Mouse (Mus musculus): ENCODE results near the gene Gm21981. TPM values are rescaled to one million over a fixed set of nuclear protein-coding genes. Genes with fewer than 3 reads are reported as not detected.

Gm21981 gene
- total and polyA plus RNA-seq, 2 experiments from 2014 or later: 0.22 TPM; not detected in 1

DNA sequence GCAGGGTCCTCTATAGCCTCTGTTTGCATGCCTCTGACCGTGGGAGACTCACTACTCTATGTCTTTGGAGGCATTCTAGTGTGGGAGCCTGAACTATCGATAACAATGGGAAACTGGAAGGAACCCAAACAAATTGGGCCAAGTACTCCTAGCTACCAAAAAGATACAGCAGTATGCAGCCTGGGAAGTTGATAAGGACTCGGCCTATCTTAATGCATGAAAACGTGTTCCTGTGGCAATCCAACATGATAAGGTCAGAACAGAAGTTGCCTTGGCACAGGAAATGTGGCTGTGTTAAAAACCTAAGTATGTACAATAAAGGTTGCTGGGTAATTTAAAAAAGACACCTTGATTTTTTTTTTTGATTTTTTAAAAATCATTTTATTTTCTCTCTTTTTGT lies 26.9 kb upstream of the Gm21981 start:
- 18% methylated on average over 4 of the region's 4 CpGs for WGBS
- no peak overlapping the region for H3K4me2 ChIP-seq (ENCODE audit: low read depth, low read length)
- DNase-seq (ENCODE audit: low spot score) (no peak), ATAC-seq (ENCODE audit: insufficient read depth, low read depth) (no peak)
- no peak overlapping the region for H3K9ac ChIP-seq (replicated peaks; ENCODE audit: low read depth, low read length)
- no peaks in the 10 kb centered on the region for H3K27me3 ChIP-seq (ENCODE audit: control insufficient read depth, insufficient read depth, low read length)
- no peaks in the 10 kb centered on the region for H3K36me3 ChIP-seq (replicated peaks; ENCODE audit: control insufficient read depth, insufficient read depth, low read length)
- no peaks in the 10 kb centered on the region for H3K9me3 ChIP-seq (replicated peaks; ENCODE audit: control insufficient read depth, low read length)
- TF ChIP-seq CTCF (IDR thresholded peaks at IDR 0.05; ENCODE audit: low read depth) (no peak), EP300 (IDR thresholded peaks at IDR 0.05; ENCODE audit: low read depth) (no peak)
- H3K4me1 ChIP-seq (ENCODE audit: control insufficient read depth, insufficient read depth): no peaks in the 10 kb centered on the region
- H3K27ac ChIP-seq (ENCODE audit: low read depth): no peak overlapping the region
- no peak overlapping the region for H3K4me3 ChIP-seq (ENCODE audit: low read depth, low read length)

DNA sequence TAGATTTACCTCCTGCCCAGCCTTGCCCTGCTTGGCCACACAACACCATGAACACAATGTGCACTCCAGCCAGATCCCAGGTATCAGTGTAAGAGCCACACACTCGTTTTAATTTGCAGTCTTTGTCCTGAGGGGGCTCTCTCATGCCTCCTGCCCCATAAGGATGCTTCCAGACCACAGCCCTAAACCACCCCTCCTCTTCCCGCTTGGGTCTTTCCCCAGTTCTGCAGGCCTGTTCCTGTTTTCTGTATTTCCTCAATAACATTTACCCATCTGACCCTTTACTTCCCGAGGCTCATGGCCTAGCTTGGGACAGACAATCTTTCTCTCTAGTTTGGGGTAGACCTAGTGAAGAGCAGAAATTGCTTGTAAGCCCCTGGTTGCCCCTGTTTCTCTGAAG lies 20.8 kb upstream of the Gm21981 start:
- Histone ChIP-seq H3K27ac (ENCODE audit: low read depth) (no peak overlapping the region), H3K36me3 (replicated peaks; ENCODE audit: control insufficient read depth, insufficient read depth, low read length) (no peaks in the 10 kb centered on the region), H3K27me3 (ENCODE audit: control insufficient read depth, insufficient read depth, low read length) (no peaks in the 10 kb centered on the region), H3K9me3 (replicated peaks; ENCODE audit: control insufficient read depth, low read length) (no peaks in the 10 kb centered on the region), H3K4me3 (ENCODE audit: low read depth, low read length) (no peak overlapping the region), H3K4me1 (ENCODE audit: control insufficient read depth, insufficient read depth) (no peaks in the 10 kb centered on the region), H3K9ac (replicated peaks; ENCODE audit: low read depth, low read length) (no peak overlapping the region), H3K4me2 (ENCODE audit: low read depth, low read length) (no peak overlapping the region)
- WGBS: 51% methylated on average over 3 of the region's 3 CpGs
- TF ChIP-seq CTCF (IDR thresholded peaks at IDR 0.05; ENCODE audit: low read depth): no peak
- TF ChIP-seq EP300 (IDR thresholded peaks at IDR 0.05; ENCODE audit: low read depth): no peak
- no peak for DNase-seq (ENCODE audit: low spot score)
- ATAC-seq (ENCODE audit: insufficient read depth, low read depth): no peak

DNA sequence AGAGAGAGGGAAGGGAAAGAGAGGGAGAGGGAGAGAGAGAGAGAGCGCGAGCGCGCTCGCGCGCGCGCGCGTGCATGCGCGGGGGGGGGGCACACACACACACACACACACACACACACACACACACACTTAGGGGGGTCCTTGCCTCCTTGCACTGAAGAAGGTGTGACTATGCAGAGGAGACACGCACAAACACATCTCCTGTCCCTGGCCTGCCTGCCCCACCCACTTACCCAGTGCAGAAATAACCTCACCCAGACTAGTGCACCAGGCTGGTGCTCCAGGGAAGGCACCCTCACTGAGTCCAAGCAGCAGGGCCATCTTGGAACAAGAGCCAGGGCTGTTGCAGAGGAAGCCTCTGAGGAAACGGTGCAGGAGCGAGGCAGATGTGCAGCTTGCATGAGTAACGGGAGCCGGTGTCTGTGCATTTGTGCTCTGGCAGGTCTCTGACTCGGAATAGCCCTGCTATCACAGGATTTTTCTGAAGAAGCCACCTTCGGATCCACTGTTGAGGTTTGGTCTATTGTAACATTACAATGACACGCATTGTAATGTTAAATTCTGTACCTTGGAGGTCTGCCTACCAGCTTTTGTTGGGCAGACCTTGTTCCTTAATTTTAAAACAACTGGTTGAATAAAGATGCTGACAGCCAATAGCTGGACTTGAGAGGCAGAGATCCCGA lies 18.8 kb upstream of the Gm21981 start:
- no peaks in the 10 kb centered on the region for H3K9me3 ChIP-seq (replicated peaks; ENCODE audit: control insufficient read depth, low read length)
- H3K27me3 ChIP-seq (ENCODE audit: control insufficient read depth, insufficient read depth, low read length): no peaks in the 10 kb centered on the region
- ATAC-seq (ENCODE audit: insufficient read depth, low read depth) (0 out of 2 replicates have a peak, but pooled peaks have one; percentile 47), DNase-seq (ENCODE audit: low spot score) (no peak)
- no peak overlapping the region for H3K27ac ChIP-seq (ENCODE audit: low read depth)
- WGBS: 56% methylated on average over 13 of the region's 22 CpGs
- no peaks in the 10 kb centered on the region for H3K36me3 ChIP-seq (replicated peaks; ENCODE audit: control insufficient read depth, insufficient read depth, low read length)
- H3K4me3 ChIP-seq (ENCODE audit: low read depth, low read length): no peak overlapping the region
- no peak for TF ChIP-seq CTCF (IDR thresholded peaks at IDR 0.05; ENCODE audit: low read depth)
- TF ChIP-seq EP300 (IDR thresholded peaks at IDR 0.05; ENCODE audit: low read depth): no peak
- no peak overlapping the region for H3K9ac ChIP-seq (replicated peaks; ENCODE audit: low read depth, low read length)
- H3K4me1 ChIP-seq (ENCODE audit: control insufficient read depth, insufficient read depth): no peaks in the 10 kb centered on the region
- H3K4me2 ChIP-seq (ENCODE audit: low read depth, low read length): no peak overlapping the region

DNA sequence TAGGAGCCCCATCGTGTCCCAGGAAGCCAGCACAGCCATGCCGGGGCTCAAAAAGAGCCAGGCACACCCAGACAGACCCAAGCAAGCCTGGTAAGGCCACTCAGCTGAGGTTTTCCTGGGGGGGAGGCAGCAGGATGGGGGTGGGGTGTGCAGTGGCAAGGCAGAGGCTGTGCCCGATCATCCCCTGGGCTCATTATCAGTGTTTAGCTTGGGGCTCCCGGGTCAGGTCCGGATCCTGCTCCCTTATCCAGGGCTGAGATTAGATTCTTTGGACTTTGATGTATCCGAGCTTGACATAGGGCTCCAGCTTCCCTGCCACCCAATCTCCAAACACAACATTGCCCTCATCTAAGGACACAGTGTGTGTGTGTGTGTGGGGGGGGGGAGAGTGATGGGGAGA lies 17.6 kb upstream of the Gm21981 start:
- 19% methylated on average over 6 of the region's 6 CpGs for WGBS
- H3K27me3 ChIP-seq (ENCODE audit: control insufficient read depth, insufficient read depth, low read length): no peaks in the 10 kb centered on the region
- H3K27ac ChIP-seq (ENCODE audit: low read depth): no peak overlapping the region
- DNase-seq (ENCODE audit: low spot score) (no peak), ATAC-seq (ENCODE audit: insufficient read depth, low read depth) (no peak)
- no peak overlapping the region for H3K4me2 ChIP-seq (ENCODE audit: low read depth, low read length)
- no peak overlapping the region for H3K4me3 ChIP-seq (ENCODE audit: low read depth, low read length)
- no peaks in the 10 kb centered on the region for H3K9me3 ChIP-seq (replicated peaks; ENCODE audit: control insufficient read depth, low read length)
- no peaks in the 10 kb centered on the region for H3K36me3 ChIP-seq (replicated peaks; ENCODE audit: control insufficient read depth, insufficient read depth, low read length)
- H3K4me1 ChIP-seq (ENCODE audit: control insufficient read depth, insufficient read depth): no peaks in the 10 kb centered on the region
- TF ChIP-seq CTCF (IDR thresholded peaks at IDR 0.05; ENCODE audit: low read depth) (no peak), EP300 (IDR thresholded peaks at IDR 0.05; ENCODE audit: low read depth) (no peak)
- no peak overlapping the region for H3K9ac ChIP-seq (replicated peaks; ENCODE audit: low read depth, low read length)

DNA sequence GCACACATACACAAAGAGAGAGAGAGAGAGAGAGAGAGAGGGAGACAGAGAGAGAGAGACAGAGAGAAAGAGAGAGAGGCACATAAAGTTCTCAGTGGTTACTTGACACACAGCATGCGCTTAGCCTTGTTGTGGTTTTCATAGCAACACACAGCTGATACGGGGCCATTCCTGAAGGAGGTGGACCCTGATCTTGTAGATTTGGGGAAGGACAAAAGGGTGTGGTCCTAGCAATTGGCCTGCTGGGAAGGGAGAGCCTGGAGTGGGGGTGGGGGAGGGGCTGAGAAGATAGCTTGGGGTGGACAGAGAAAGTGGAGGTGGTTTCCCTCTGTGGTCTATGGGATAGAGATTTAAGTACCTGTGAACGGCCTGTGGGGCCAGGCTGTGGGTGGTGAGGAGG lies 15.8 kb upstream of the Gm21981 start:
- WGBS: 69% methylated on average over 3 of the region's 3 CpGs

DNA sequence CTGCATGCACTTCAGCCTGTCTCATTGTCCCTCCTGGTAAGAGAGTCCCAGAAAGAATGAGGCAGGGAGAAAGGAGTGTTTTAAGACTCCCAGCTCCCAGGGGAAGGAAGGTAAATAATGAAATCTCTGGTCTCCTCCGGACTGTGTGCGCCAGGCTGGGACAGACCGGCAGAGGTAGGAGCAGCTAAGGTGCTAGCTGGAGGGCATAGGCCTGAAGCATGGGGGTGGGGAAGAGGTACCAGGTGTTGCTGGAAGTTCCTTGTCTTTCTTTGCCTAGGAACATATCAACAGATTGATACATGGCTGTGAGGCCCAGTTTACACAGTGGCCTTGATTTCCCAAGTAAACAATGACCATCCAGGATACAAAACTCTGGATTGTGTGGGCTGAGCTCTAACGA lies 14.7 kb upstream of the Gm21981 start:
- Histone ChIP-seq H3K9me3 (replicated peaks; ENCODE audit: control insufficient read depth, low read length) (no peaks in the 10 kb centered on the region), H3K4me3 (ENCODE audit: low read depth, low read length) (no peak overlapping the region), H3K27ac (ENCODE audit: low read depth) (no peak overlapping the region), H3K36me3 (replicated peaks; ENCODE audit: control insufficient read depth, insufficient read depth, low read length) (no peaks in the 10 kb centered on the region; the same call in 1 of the 2 replicates), H3K4me1 (ENCODE audit: control insufficient read depth, insufficient read depth) (no peaks in the 10 kb centered on the region), H3K27me3 (ENCODE audit: control insufficient read depth, insufficient read depth, low read length) (no peaks in the 10 kb centered on the region), H3K4me2 (ENCODE audit: low read depth, low read length) (no peak overlapping the region), H3K9ac (replicated peaks; ENCODE audit: low read depth, low read length) (no peak overlapping the region)
- no peak for DNase-seq (ENCODE audit: low spot score)
- no peak for ATAC-seq (ENCODE audit: insufficient read depth, low read depth)
- TF ChIP-seq EP300 (IDR thresholded peaks at IDR 0.05; ENCODE audit: low read depth) (no peak), CTCF (IDR thresholded peaks at IDR 0.05; ENCODE audit: low read depth) (no peak)
- WGBS: 66% methylated on average over 4 of the region's 4 CpGs

More for the DNA sequence above, 15.8 kb upstream of the Gm21981 start:
- Histone ChIP-seq H3K9ac (replicated peaks; ENCODE audit: low read depth, low read length) (no peak overlapping the region), H3K4me3 (ENCODE audit: low read depth, low read length) (no peak overlapping the region), H3K27me3 (ENCODE audit: control insufficient read depth, insufficient read depth, low read length) (no peaks in the 10 kb centered on the region), H3K9me3 (replicated peaks; ENCODE audit: control insufficient read depth, low read length) (no peaks in the 10 kb centered on the region), H3K27ac (ENCODE audit: low read depth) (no peak overlapping the region), H3K4me2 (ENCODE audit: low read depth, low read length) (no peak overlapping the region), H3K4me1 (ENCODE audit: control insufficient read depth, insufficient read depth) (no peaks in the 10 kb centered on the region), H3K36me3 (replicated peaks; ENCODE audit: control insufficient read depth, insufficient read depth, low read length) (no peaks in the 10 kb centered on the region)
- DNase-seq (ENCODE audit: low spot score) (no peak), ATAC-seq (ENCODE audit: insufficient read depth, low read depth) (no peak)
- TF ChIP-seq EP300 (IDR thresholded peaks at IDR 0.05; ENCODE audit: low read depth): no peak
- no peak for TF ChIP-seq CTCF (IDR thresholded peaks at IDR 0.05; ENCODE audit: low read depth)

Measured in heart, postnatal 0 days (tissue).